Mouse (Mus musculus) MEL-GATA-1-ER (cell line): ENCODE results near the gene Fam124a.
"Not testable (repeated sequence)": the region's sequence is repeated elsewhere in the genome, so short reads cannot be mapped to it uniquely, and the experiment has no call there.

Experiments used
- DNase-seq: peaks from one replicate; pipeline ENCODE4 v3.0.0-alpha.2; 2012; ENCODE audit warnings: low read depth; ENCODE audit errors: extremely low read depth

Fam124a gene

GRCm38 (mm10) chr14:62555309-62555829 lies at the start of gene Fam124a:
Fam124a (plus strand) TSS chr14:62555737.
- DNase-seq = no peak

DNA sequence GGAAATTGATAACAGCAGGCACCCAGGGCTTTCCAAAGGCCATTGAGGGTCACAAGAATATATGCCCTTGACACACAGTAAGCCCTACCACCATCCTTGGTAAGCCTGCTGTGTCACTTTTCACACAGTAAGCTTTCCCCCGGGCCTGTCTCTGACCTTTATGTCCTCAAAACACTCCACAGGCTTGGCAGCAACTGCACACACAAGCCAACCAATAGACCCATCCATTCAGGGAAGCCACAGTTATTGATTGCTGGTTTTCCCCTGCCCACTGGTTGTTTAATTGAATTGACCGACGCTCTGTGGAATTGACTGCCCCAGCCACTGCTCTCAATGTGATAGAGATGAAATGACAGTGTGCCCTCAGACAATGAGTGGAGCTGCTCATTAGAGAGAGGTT lies 49.3 kb upstream of the Fam124a start:
- no peak for DNase-seq

GRCm38 (mm10) chr14:62509350-62509749 lies 46.2 kb upstream of the Fam124a start:
- DNase-seq = no peak

- no peak for DNase-seq
Observed at GRCm38 (mm10) chr14:62512845-62513244, 42.7 kb upstream of the Fam124a start.

DNA sequence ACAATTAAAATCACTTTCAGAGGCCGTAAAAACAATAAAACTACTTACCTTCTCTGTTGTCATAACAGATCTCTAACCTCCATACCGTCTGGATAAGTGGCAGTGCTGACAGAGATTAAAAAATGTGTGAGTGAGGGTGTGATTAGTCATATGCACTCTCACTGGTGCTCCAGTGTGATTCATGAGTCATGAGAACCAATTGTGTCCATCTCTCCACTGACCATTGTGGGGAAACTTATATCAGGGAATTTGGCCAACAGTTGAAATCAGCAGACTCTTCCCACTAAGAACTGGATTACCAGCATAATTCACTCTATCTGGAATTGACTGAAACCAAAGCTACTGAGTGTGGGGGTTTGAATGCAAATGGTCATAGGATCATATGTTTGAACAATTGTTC lies 24.6 kb upstream of the Fam124a start:
- DNase-seq = no peak

GRCm38 (mm10) chr14:62536127-62536526 lies 19.4 kb upstream of the Fam124a start:
- DNase-seq = no peak

GRCm38 (mm10) chr14:62536988-62537387 lies 18.5 kb upstream of the Fam124a start:
- no peak for DNase-seq

DNA sequence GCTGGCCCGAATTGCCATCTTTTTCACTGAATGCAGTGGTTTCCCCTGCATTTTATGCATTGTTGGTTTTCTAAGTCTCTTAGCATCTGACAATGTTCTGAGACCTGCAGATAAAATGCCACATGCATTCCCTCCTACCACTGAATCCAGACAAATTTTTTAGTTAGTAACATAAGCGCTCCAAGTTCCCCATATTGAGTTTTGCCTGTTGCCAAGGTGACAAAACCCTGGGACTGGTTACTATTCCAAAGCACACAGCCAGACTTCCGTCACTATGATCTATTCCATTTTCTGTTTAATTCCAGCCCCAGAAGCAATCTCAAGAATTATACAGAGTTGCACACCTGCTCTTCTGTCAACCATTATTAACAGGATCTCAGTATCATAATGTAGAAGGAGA lies 15.7 kb upstream of the Fam124a start:
- DNase-seq = no peak

DNA sequence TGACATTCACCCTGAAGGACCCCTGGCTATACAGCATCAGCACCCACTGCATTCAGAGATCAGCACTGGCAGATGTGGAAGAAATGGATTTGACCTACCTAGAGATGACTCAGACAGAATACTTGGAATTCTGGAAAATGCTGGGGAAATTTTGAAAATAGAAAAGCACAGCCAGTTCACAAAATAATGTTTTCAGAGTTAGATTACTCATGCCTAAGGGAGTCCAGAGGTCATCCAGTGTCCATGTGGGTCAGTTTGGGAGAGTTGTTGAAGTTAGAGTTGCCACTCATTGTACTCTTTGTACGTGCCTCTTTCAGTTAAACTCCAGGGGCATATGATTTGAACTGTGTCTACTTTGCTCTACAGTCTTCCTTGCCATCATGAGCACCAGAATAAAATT lies 13.8 kb upstream of the Fam124a start:
- no peak for DNase-seq

GRCm38 (mm10) chr14:62546296-62546695 lies 9.2 kb upstream of the Fam124a start:
- DNase-seq = no peak

DNA sequence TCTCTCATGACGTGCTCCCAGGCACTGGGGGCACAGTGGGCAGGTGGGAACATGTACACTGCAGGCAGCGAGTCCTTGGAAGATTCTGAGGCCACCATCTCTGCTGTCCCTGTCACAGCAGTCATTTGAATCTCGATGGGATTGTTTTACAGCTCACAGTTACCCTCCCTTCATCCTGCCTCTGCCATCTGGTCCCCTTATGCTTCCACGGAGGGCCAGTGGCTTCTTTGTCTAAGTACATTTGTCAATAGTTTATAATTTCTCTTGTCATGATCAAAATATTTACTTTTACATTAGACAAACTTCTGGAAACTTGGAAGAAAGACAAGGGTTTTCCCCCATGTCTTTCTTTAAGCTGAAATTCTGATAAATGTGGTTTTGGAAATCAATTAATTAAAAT lies 8.8 kb upstream of the Fam124a start:
- no peak for DNase-seq

DNA sequence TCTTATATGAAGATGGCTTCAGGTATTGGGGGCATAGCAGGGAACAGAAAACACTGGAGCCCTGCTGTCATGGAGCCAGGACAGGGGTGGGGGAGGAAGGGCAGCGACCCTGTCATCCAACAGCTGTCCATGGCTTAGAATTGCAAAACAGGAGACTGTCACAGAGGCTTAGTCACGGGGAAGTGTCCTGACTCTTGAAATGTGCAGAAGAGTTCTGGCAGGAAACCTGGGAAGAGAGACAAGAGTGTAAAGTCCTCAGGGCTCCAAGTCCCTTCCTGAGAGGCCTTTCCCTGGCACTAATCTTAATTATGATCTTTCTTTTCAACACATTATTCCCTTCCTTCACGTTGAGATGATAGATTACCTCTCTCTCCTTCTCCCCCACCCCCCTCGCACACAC lies 5.4 kb upstream of the Fam124a start:
- no peak for DNase-seq

GRCm38 (mm10) chr14:62552771-62553170 lies 2.8 kb upstream of the Fam124a start:
- no peak for DNase-seq

DNA sequence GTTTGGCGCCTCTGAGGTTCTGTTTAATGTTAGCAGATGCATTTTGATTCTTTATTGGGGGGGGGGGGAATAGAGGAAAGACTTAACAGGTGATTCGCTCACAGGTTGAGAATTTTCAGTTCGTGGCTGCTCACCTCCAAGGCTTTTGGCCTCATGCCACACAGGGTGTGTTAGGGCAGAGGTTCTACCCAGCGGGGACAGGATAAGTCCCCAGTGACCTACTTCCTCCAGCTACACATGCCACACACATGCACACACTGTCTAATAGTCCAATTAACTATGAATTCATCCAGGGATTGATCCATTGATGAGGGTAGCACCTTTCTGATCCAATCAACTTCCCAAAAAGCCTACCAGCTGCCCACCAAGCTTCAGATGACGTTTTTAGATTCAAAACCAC lies 1.8 kb upstream of the Fam124a start:
- no peak for DNase-seq

- DNase-seq = no peak
Observed at GRCm38 (mm10) chr14:62555840-62556810, 588 bp downstream of the Fam124a start.

DNA sequence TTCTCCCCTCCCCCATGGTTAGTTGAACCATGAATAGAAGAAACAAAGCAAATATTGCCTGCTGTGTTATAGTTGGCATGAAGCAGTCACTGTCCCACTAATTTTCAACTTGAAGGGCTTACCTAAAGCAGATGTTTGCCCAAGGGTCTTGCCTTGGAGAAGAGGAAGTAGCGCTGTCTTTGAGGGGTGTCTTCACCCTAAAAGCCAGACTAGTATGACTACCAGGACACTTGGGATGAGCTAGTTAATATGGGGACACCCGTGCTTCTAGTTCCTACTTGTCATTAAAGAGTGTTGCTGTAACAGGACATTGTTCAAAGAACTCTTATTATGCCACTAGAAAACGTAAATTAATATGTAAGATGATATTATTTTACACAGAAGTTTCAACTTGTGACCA lies 1.6 kb downstream of the Fam124a start:
- no peak for DNase-seq

DNA sequence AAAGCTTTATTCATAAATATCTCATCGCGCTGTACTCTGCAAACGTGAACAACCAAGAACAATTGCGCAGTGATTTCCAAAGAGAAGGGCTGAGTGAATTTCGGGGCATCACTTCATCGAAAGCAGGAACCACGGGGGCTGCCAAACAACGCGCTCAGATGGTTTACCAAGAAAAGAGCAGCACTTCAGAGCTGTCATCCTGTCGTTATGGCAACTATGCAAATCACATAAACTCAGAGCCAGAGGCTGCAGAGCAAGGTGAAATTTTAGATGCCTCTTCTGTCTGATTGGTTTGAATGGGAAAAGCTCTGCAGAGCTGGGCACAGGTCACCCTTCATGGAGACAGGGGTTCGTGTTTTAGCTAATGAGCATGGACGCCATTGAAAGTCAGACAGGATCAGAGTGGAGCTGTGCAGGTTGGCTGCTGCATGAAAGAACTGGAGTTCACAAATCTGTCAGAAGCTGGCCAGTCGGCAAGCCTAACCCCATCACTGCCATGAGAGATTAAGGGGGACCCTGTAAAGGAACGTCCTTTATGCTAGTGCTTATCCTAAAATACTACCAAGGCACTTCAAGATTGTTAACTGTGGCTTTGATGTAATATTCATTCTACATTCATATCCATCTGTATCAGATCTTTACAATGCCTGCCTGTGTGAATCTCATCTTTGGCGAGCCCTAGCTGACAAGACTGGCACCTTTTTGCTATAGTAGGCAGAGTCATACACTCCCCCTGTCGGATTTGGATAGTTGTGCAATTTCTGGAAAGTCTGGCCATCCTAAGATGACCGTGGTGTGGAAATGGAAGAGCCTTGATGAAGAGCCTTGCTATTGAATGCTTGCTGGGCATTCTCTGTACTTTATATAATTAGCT lies 6.6 kb downstream of the Fam124a start:
- DNase-seq = no peak

DNA sequence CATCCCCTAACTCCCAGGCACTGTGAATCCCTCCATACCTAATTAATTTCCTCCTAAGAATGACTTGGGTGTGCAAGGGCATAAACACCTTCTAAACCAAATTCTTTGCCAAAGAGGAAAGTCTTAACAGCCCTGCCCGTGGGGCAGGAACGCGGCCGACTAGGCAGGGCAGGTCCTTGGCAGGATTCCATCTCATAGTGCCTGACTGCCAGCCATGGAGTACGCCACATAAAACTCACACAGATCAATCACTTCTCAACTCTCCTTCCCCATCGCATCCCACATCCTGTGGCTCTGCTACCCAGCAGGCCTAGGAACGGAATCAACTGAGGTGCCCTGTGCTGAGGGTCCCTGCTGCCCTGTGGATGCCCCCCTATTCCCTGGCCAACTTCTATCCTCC lies 8.1 kb downstream of the Fam124a start:
- DNase-seq = no peak

DNA sequence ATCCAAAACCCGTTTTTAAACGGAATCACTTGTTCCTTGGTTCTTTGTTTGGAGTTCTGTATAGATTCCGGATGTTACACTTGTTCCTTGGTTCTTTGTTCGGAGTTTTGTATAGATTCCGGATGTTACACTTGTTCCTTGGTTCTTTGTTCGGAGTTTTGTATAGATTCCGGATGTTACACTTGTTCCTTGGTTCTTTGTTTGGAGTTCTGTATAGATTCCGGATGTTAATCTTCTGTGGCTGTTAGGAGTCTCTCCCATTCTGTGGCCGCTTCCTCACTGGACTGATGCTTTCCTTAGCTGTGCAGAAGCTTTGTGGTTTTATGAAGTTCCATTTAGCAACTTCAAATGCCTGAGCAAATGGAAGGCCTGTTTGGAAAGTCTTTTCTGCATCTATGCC lies 11.3 kb downstream of the Fam124a start, which contains the start of gene Gm4131:
Gene Gm4131, minus strand, starts transcription at position 101 of the 400 bp plus-strand sequence.
- DNase-seq = not testable (repeated sequence)

- DNase-seq = no peak
Observed at GRCm38 (mm10) chr14:62569463-62569862, 13.9 kb downstream of the Fam124a start.

DNA sequence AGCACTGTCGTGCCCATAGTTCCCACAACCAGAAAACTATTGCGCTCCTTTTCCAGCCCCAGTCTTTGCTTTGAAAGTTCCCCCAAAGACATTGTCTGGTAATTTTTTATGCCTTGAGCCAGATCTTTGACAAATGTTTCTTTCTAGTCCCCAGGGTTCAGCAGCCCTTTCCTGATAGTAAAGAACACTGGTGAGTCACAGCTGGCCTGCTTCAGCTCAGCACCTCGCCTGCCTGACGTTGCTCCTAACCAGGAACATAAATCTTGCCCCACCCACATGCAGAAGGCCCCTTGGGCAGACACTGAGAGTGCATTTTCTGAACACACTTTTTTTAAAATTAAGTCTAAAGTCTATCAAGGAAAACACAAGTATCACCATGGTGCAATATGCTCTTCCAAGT lies 14.8 kb downstream of the Fam124a start:
- DNase-seq = no peak

DNA sequence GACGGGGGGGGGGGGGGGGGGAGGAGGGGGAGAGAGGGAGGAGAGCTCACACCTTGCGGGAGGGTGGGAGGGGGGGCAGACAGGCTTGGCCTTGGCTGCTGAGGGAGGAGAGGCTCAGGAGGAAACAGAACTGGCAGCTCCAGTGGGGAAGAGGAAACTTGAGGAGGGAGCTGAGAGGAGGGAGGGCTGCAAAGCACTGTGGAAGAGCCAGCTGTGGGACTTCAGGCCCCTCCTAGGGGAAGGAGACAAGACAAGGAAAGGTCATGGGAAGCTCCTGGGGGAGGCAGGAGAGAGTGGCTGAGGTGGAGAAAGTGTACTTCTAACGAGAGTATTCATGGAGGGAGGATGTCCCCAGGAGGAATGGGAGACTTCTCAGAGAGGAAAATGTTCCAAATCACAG lies 17.9 kb downstream of the Fam124a start:
- no peak for DNase-seq
